Mouse (Mus musculus): ENCODE measurements around the gene Zfp91. TPM values are rescaled to one million over a fixed set of nuclear protein-coding genes. Genes with fewer than 3 reads are reported as not detected.
A peak's percentile ranks its signal among the peaks of the same experiment; 100 is the strongest.

The Zfp91 gene
- total and polyA plus RNA-seq, 3 experiments, result 19.3 to 46.4 (median 44.8) TPM

DNA sequence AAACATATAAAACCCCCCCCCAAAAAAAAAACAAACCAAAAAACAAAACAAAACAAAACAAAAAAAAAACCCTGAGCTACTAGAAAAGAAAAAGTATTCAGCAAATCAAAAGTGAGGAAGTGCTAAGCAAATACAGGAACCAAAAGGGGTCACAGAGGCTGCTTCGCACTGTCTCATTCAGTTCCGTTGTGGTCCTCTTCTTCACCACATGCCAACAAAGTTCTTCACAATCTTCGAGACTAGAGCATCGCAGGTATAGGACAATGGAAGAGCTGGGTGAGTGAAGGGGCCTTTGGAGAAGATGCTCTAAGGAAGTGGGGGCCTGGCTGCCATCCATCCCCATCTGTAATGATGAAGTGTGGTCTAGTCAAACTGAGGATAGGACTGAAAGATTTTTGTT, 2.5 kb upstream of the Zfp91 start (continued):
- TF ChIP-seq ZNF384 (IDR thresholded peaks at IDR 0.05; ENCODE audit: low read depth, low read length) (peak; percentile 67; the same call in 1 of the 2 replicates), TBP (conservative IDR thresholded peaks at IDR 0.05; ENCODE audit: low read depth, low read length) (peak; percentile 79), MAX (IDR thresholded peaks at IDR 0.05; ENCODE audit: low read length) (peak; percentile 51; the same call in 1 of the 2 replicates), SIN3A (IDR thresholded peaks at IDR 0.05; ENCODE audit: low read length) (peak; percentile 76), TCF12 (IDR thresholded peaks at IDR 0.05; ENCODE audit: low read depth, low read length) (peak; percentile 38; the same call in 1 of the 2 replicates), ZC3H11A (IDR thresholded peaks at IDR 0.05; ENCODE audit: low read depth, low read length) (no peak), JUN (IDR thresholded peaks at IDR 0.05; ENCODE audit: insufficient read depth, low read depth, low read length) (no peak), MYC (IDR thresholded peaks at IDR 0.05; ENCODE audit: low read depth, low read length) (no peak), JUND (conservative IDR thresholded peaks at IDR 0.05; ENCODE audit: low read depth, low read length) (no peak), HCFC1 (IDR thresholded peaks at IDR 0.05; ENCODE audit: low read depth, low read length) (no peak), RCOR1 (conservative IDR thresholded peaks at IDR 0.05; ENCODE audit: low read depth, low read length) (no peak), E2F4 (IDR thresholded peaks at IDR 0.05; ENCODE audit: insufficient replicate concordance, low read depth, low read length) (no peak), EP300 (IDR thresholded peaks at IDR 0.05; ENCODE audit: low read length) (no peak), MXI1 (IDR thresholded peaks at IDR 0.05; ENCODE audit: low read depth, low read length) (peak; percentile 23; the same call in 1 of the 2 replicates), ELF1 (IDR thresholded peaks at IDR 0.05; ENCODE audit: low read depth, low read length) (peak; percentile 66; the same call in 1 of the 2 replicates), CHD1 (IDR thresholded peaks at IDR 0.05; ENCODE audit: low read depth, low read length) (0 out of 2 replicates have a peak, but pooled peaks have one; percentile 3), SMC3 (IDR thresholded peaks at IDR 0.05; ENCODE audit: low read depth, low read length) (no peak), CHD2 (IDR thresholded peaks at IDR 0.05; ENCODE audit: low read length) (no peak), PAX5 (IDR thresholded peaks at IDR 0.05; ENCODE audit: low read length) (no peak), CTCF (conservative IDR thresholded peaks at IDR 0.05 in 1 of 2, IDR thresholded peaks at IDR 0.05 in 1 of 2; ENCODE audit: low read depth in 2 of 2, low read length in 2 of 2) (no peak), POLR2A (IDR thresholded peaks at IDR 0.05; ENCODE audit: low read depth, low read length) (peak; percentile 75), ZMIZ1 (IDR thresholded peaks at IDR 0.05; ENCODE audit: low read depth, low read length) (no peak), ETS1 (conservative IDR thresholded peaks at IDR 0.05; ENCODE audit: low read depth, low read length) (no peak; the same call in 1 of the 2 replicates), POLR2AphosphoS2 (IDR thresholded peaks at IDR 0.05; ENCODE audit: low read depth, low read length) (no peak), NRF1 (IDR thresholded peaks at IDR 0.05; ENCODE audit: low read depth, low read length) (no peak)

- Histone ChIP-seq H3K4me3 (replicated peaks in 1 of 3; ENCODE audit: low read depth in 2 of 3, low read length in 2 of 3, poor library complexity in 1 of 3) (peak overlapping the region; percentile 58 to 85 (median 80)), H3K9me3 (replicated peaks; ENCODE audit: low read length) (no peaks in the 10 kb centered on the region), H3K27me3 (replicated peaks) (no peaks in the 10 kb centered on the region), H3K27ac (ENCODE audit: insufficient read depth, low read depth) (peak overlapping the region; percentile 97), H3K4me1 (ENCODE audit: control insufficient read depth in 1 of 2, insufficient read depth in 2 of 2) (no peaks in the 10 kb centered on the region), H3K36me3 (replicated peaks in 1 of 2; ENCODE audit: control insufficient read depth in 1 of 2, insufficient read depth in 1 of 2, low read length in 1 of 2) (no peaks in the 10 kb centered on the region), H3K9ac (ENCODE audit: insufficient read depth, low read depth) (peak overlapping the region; percentile 95), H3K4me2 (ENCODE audit: insufficient read depth, low read depth, poor library complexity, severe bottlenecking) (peak overlapping the region; percentile 77; the same call in 1 of the 2 replicates), H3K79me2 (replicated peaks; ENCODE audit: control insufficient read depth, extremely low read depth, insufficient read depth, poor library complexity, severe bottlenecking) (peaks cover 20% of the 10 kb centered on the region)
- peak; percentile 54 for DNase-seq (ENCODE audit: extremely low read depth)
- TF ChIP-seq MYC (IDR thresholded peaks at IDR 0.05; ENCODE audit: low read depth, low read length), result 0 out of 2 replicates have a peak, but pooled peaks have one; percentile 40
- peak in 1 of 2 experiments; percentile 69; a peak in 2 of 4 replicates for TF ChIP-seq CTCF (conservative IDR thresholded peaks at IDR 0.05 in 1 of 2, IDR thresholded peaks at IDR 0.05 in 1 of 2; ENCODE audit: low read depth in 2 of 2, low read length in 2 of 2)
- no peak for TF ChIP-seq MAFK (IDR thresholded peaks at IDR 0.05; ENCODE audit: insufficient replicate concordance, low read length)
- no peak for TF ChIP-seq ELF1 (IDR thresholded peaks at IDR 0.05; ENCODE audit: low read depth, low read length)
- TF ChIP-seq BHLHE40 (IDR thresholded peaks at IDR 0.05; ENCODE audit: low read depth, low read length), result peak; percentile 56; the same call in 1 of the 2 replicates
- TF ChIP-seq RAD21 (IDR thresholded peaks at IDR 0.05; ENCODE audit: low read depth, low read length), result peak; percentile 77
- peak; percentile 56 for TF ChIP-seq SMC3 (IDR thresholded peaks at IDR 0.05; ENCODE audit: low read depth, low read length)
- in situ Hi-C loops (cut with MboI; ENCODE audit: low pct_ligation_motif_present, low pct_unique_long_range_greater_than_20kb, low sequenced_read_pairs), result no loop called here
- dilution Hi-C loops (cut with MboI; ENCODE audit: extremely low pct_ligation_motif_present, extremely low pct_unique_long_range_greater_than_20kb, low sequenced_read_pairs), result no loop called here
These were observed 1.1 kb upstream of the Zfp91 start for GRCm38 (mm10) chr19:12797071-12797470.
